Mouse (Mus musculus): ENCODE measurements around the gene Dhx8.

- TF ChIP-seq NANOG (IDR thresholded peaks at IDR 0.05; ENCODE audit: borderline replicate concordance, low read length) (no peak), CTCF (conservative IDR thresholded peaks at IDR 0.05; ENCODE audit: low read length) (no peak), POU5F1 (IDR thresholded peaks at IDR 0.05; ENCODE audit: borderline replicate concordance, low read length) (no peak)
Measured at GRCm38 (mm10) chr11:101768721-101769120, 36.0 kb downstream of the Dhx8 start.
